Mouse (Mus musculus): ENCODE measurements around the gene Sipa1l2.

Sipa1l2 gene

GRCm38 (mm10) chr8:125390506-125390895 is 179.1 kb downstream of the Sipa1l2 start:
- in situ Hi-C loops (cut with MboI; ENCODE audit: low pct_unique_long_range_greater_than_20kb in 1 of 2, low sequenced_read_pairs in 2 of 2, unreplicated experiment in 1 of 2), result no loop called here

- in situ Hi-C loops (cut with MboI; ENCODE audit: low pct_unique_long_range_greater_than_20kb in 1 of 2, low sequenced_read_pairs in 2 of 2, unreplicated experiment in 1 of 2), result no loop called here
Measured at GRCm38 (mm10) chr8:125389756-125390505, 179.7 kb downstream of the Sipa1l2 start.

DNA sequence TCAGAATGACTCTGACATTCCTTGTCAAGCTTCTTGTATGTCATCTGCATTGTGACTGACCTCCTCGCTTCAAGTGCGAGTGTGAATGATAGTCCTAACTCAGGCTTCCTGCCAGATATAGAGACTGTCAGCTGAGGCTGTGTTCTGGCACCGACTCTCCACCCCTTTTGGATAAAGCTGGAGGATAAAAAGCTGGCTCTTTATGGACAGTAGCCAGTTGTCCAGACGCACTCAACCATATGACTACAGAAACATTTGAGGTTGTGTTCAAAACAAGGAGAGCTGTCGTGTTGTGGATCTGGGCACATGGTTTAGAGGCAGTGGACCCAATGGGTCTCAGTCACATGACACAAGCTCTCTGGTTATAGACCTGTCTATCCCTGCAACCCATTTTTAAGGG is 180.3 kb downstream of the Sipa1l2 start:
- in situ Hi-C loops (cut with MboI; ENCODE audit: low pct_unique_long_range_greater_than_20kb in 1 of 2, low sequenced_read_pairs in 2 of 2, unreplicated experiment in 1 of 2), result no loop called here

DNA sequence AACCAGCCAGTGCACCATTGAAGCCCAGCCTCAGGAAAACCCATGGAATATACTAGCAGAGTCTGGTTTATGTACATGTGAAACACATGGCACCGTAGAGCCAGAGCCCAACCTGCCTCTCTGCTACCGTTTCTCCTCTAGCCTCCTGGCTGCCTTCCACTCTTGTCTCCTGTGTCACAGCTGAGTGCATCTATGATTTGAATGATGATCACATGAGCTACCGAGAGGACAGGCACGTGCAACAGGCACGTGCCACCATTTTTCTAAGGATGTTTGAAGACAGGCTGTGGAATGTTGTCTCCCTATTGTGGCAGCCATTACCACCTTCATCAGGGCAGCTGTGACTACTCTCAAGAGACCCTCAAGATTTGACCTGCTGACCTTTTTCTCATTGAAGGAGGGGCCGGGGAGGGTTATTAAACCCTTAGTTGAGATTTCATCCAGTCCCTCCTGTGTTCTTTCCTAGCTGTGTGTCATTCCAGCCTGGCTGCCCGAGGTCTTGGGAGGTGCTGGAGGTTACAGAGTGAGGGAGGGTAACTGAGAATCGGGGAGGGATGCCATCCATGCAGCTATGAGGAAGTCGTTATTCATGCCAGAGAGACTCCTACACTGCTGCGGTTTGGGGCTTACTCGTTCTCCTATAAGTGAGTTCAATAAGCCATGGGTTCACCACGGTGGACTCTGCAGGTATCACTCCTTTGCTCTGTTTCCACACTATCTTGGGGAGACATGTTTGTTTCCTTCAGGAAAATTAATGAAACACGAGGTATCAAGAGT is 181.0 kb downstream of the Sipa1l2 start:
- in situ Hi-C loops (cut with MboI; ENCODE audit: low pct_unique_long_range_greater_than_20kb in 1 of 2, low sequenced_read_pairs in 2 of 2, unreplicated experiment in 1 of 2), result no loop called here

DNA sequence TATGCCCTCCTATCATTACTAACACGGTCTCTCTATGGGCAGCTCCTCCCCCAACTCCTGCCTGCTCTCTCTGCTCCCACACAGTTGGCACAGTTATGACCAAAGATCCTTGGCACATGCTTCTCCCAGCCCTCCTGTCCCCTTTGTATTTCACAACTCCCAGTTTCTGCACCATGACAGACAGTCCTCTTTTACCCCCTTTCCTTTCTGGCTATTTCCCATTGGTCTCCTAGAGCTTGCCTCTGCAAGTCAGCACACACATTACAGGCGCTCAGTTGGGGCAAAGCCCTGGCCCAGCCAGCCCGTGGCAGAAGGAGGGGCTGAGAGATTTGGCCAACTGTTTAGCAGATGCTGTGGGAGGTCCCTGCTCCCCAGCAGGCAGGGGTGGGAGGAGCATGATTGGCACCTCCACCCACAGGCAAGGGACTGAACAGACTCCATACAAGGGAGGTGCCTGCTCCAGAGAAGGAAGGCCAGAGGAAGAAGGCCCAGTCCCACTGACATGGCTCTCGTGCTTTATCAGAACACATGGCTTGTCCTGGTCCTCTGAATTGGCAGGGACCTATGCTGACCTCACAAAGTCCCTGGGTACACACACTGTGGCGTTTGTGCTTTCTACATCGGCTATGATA is 184.0 kb downstream of the Sipa1l2 start:
- in situ Hi-C loops (cut with MboI; ENCODE audit: low pct_unique_long_range_greater_than_20kb in 1 of 2, low sequenced_read_pairs in 2 of 2, unreplicated experiment in 1 of 2), result no loop called here

DNA sequence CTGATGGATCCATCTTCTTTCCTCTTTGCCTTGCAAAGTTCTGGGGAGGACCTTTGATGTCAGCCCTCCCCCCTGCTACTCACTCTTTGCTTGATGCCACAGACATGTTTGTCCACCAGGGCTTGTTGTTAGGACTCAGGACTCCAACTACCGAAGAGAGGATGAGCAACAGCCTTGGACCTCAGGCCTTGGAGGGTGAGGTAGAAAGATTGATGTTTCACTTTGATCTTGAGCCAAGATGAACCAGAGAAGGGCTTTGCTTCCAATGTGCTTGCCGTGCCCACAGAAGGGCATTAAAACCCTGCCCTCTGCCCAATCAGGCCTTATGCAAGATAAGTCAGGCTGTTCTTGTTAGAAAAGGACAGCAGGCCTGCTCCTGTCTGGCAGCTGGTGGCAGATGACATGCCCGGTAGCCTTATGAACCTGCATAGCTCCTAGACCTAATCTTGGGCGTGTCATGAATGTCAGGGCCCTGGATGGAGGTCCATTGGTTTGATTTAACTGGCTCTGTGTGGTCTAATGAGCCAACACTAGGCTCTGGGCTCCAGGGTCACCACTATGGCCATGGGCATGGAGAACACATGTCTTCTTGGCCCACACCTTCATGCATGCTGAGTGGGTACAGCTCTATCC is 184.9 kb downstream of the Sipa1l2 start:
- in situ Hi-C loops (cut with MboI; ENCODE audit: low pct_unique_long_range_greater_than_20kb in 1 of 2, low sequenced_read_pairs in 2 of 2, unreplicated experiment in 1 of 2), result no loop called here

GRCm38 (mm10) chr8:125381674-125382073 is 187.9 kb downstream of the Sipa1l2 start:
- in situ Hi-C loops (cut with MboI; ENCODE audit: low pct_unique_long_range_greater_than_20kb in 1 of 2, low sequenced_read_pairs in 2 of 2, unreplicated experiment in 1 of 2), result no loop called here

DNA sequence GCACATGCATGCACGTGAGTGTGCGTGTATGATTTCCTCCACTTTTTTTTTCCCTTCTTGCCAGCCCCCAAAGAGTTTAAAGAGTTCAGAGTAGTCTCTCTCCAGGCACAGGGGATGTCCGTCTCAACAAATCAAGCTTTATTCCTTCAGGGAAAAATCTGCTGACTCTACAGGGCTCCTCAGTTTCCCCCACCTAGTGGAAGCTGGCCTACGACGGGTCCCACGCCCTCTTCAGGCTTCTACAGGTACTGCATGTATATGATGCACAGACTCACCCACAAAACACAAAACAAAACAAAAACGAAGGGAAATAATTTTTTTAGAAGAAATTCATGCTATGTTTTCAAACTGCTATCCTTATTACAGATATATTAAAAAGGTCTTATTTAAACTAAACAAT is 189.7 kb downstream of the Sipa1l2 start:
- in situ Hi-C loops (cut with MboI; ENCODE audit: low pct_unique_long_range_greater_than_20kb in 1 of 2, low sequenced_read_pairs in 2 of 2, unreplicated experiment in 1 of 2), result no loop called here

DNA sequence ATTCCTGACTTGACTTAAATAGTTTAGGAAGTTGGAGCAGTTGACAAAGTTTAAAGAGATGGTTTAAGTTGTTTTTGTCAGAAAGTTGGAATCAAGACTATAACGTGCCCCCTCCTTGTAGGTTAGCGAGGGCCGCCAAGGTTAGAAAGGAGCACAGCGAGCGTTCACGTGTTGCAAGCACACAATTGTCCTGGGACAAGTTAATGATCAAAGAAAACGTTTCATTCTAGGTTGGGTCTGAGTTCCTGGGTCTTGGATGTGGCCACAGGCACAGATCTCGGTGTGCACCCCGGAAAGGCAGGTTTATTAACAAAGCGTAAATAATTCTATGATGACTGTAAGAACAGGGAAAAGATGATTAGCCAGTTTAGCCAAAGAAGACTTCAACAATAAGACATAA is 190.5 kb downstream of the Sipa1l2 start:
- in situ Hi-C loops (cut with MboI; ENCODE audit: low pct_unique_long_range_greater_than_20kb in 1 of 2, low sequenced_read_pairs in 2 of 2, unreplicated experiment in 1 of 2), result no loop called here

DNA sequence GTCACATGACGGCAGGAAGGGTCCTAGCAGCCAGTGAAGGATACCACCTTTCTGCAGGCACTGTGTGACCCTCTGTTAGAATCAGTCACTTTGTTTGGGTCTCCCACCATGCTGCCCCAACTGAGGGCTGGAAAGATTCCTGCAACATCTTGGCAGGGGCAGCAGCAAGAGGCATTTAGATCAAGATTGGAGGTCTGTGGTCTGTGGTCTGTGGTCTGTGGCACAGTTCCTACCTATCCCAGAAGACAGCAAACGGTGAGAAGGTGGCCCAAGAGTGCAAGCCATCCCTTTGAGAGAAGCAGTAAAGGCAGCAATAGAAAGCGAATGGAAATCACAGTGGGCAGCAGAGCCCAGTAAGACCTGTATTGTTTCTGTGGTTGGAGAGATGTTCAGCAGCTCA is 191.9 kb downstream of the Sipa1l2 start:
- in situ Hi-C loops (cut with MboI; ENCODE audit: low pct_unique_long_range_greater_than_20kb in 1 of 2, low sequenced_read_pairs in 2 of 2, unreplicated experiment in 1 of 2), result no loop called here

GRCm38 (mm10) chr8:125376448-125376845 is 193.2 kb downstream of the Sipa1l2 start:
- in situ Hi-C loops (cut with MboI; ENCODE audit: low pct_unique_long_range_greater_than_20kb in 1 of 2, low sequenced_read_pairs in 2 of 2, unreplicated experiment in 1 of 2), result no loop called here

GRCm38 (mm10) chr8:125375659-125376447 is 193.8 kb downstream of the Sipa1l2 start:
- in situ Hi-C loops (cut with MboI; ENCODE audit: low pct_unique_long_range_greater_than_20kb in 1 of 2, low sequenced_read_pairs in 2 of 2, unreplicated experiment in 1 of 2), result no loop called here

GRCm38 (mm10) chr8:125372596-125372995 is 197.0 kb downstream of the Sipa1l2 start:
- in situ Hi-C loops (cut with MboI; ENCODE audit: low pct_unique_long_range_greater_than_20kb in 1 of 2, low sequenced_read_pairs in 2 of 2, unreplicated experiment in 1 of 2), result no loop called here

DNA sequence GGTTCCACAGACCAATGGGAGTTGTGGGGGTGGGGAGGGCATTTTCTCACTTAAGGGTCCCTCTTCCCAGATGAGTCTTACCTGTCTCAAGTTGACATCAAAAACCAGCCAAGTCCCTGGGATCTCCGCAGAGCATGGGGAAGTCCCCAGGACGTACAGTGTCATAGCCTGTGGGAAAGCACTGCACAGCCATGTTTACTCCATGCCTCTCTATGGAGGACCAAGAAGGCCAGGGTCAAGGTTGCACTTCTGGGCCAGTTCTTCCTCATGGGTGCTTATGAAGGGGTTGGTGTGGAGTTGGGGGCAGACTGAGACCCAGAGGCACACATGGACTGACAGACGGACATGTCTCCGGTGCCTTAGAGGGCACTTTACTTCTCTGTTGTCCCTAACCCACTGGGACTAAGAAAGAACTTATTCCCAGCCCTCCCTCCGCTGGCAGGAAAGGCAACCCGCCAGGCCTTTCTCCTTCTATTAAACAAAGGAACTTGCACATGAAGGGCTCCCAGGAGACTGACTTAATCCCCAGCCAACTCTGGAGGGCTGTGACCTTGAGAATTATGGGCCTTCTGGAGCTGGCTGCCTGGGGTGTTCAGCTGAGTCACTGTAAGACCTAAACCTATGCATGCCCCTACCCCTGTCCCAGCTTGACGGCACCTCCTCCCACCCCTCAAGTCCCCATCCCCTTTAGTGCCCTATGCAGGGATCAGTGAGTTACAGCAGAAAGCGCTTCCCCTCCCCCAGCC is 199.9 kb downstream of the Sipa1l2 start:
- in situ Hi-C loops (cut with MboI; ENCODE audit: low pct_unique_long_range_greater_than_20kb in 1 of 2, low sequenced_read_pairs in 2 of 2, unreplicated experiment in 1 of 2), result no loop called here

- in situ Hi-C loops (cut with MboI; ENCODE audit: low pct_unique_long_range_greater_than_20kb in 1 of 2, low sequenced_read_pairs in 2 of 2, unreplicated experiment in 1 of 2), result no loop called here
Measured at GRCm38 (mm10) chr8:125368341-125369035, 201.1 kb downstream of the Sipa1l2 start.

Data from mouse embryonic stem cell (cell line).